Mouse (Mus musculus): Measurements from ENCODE around the gene Cep164.
A peak's percentile ranks its signal among the peaks of the same experiment; 100 is the strongest.
"Not testable (repeated sequence)": the region's sequence is repeated elsewhere in the genome, so short reads cannot be mapped to it uniquely, and the experiment has no call there.

The Cep164 gene

GRCm38 (mm10) chr9:45828291-45828963 lies at the start of gene Cep164:
Gene Cep164 (minus strand): TSS chr9:45828691.
- peak; percentile 88 for DNase-seq

DNA sequence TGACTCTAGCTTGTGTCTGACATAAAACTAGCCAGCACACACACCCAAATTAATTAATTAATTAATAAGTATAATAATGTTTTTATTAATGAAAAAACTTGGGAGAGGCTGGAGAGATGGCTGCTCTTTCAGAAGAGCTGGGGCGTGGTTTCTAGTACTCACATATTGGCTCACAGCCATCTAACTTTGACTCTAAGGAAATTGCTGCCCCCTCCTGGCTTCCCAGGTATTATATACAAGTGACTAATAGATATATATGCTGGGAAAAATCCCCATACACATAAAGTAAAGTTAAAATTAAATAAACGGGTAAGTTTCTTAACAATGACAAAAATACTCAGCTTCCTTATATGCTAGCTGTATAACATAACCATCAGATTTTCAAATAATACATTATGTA lies 49.4 kb upstream of the Cep164 start:
- no peak for DNase-seq

GRCm38 (mm10) chr9:45870265-45870664 lies 41.8 kb upstream of the Cep164 start:
- DNase-seq: no peak

DNA sequence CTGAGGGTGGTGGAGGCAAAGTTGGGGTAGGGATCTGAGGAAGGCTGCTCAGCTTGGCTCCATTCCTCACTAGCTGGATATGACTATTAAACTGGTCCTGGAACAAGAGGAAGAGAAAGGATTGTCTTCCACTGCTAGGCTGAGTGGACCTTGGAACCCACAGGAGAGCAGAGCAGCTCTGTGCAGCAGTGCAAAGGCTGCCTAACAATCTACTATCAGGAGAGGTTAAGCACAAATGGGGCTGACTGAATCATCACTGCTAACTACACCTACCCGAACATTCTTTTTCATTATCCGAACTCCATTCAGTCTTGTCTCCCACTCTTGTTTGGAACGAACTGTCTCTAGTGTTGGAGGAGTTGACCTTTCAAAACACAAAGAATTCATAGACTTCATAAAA lies 40.7 kb upstream of the Cep164 start:
- DNase-seq: no peak

GRCm38 (mm10) chr9:45861813-45862212 lies 33.3 kb upstream of the Cep164 start:
- DNase-seq: no peak

DNA sequence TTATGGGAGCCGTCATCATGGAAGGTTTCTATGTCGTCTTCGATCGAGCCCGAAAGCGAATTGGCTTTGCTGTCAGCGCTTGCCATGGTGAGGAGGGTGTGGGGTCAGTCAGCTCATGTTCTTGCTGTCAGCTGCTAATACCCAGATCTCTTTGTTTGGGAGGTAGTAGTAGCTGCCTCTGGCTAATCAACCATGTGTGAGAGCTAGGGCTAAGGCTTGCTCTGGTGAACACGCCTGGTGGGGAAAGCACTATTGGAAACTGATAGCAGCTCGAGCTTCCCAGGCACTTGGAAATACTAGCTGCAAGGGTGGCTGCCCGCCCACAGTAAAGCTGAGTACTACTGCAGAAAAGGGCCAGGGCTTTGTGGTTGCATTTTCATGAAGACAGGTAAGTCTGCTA lies 30.9 kb upstream of the Cep164 start:
- no peak for DNase-seq

GRCm38 (mm10) chr9:45854136-45854535 lies 25.6 kb upstream of the Cep164 start:
- no peak for DNase-seq

DNA sequence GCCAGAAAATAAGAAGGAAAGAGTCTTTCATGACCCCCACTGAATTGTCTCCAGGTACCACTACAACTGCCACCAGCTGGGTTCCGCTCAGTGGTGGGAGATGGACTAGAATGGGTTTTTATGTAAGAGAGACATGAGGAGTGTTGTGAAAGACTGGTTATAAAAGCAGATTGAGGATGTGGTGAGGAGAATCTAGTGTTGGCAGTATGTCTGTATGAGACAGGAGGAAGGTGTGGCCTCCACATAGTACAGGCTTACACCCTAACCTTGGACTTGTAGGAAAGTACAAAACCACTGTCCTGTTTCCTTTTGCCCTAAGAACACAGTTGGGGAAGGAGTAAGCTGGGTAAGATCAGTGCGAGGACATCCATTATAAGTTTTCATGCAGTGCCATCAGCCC lies 25.2 kb upstream of the Cep164 start:
- no peak for DNase-seq

- DNase-seq: no peak
Observed at GRCm38 (mm10) chr9:45851776-45852175, 23.3 kb upstream of the Cep164 start.

DNA sequence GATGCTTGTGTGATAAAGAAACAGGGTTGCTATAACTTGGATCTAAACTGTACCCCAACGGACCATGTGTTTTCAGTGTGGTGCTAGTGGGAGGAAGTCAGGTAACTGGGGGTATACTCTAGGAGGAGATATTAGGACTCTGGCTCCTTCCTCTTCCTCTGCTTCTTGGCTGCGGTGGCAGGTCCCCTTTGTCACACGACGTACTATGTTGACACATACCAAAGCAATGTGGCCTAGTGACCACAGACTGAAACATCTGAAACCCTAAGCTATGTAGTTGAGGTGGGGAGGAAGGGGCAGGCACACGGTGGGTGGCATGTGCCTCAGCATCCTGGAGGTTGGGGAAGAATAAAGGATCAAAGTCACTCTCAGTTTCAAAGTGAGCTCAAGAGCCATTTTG lies 22.8 kb upstream of the Cep164 start:
- no peak for DNase-seq

DNA sequence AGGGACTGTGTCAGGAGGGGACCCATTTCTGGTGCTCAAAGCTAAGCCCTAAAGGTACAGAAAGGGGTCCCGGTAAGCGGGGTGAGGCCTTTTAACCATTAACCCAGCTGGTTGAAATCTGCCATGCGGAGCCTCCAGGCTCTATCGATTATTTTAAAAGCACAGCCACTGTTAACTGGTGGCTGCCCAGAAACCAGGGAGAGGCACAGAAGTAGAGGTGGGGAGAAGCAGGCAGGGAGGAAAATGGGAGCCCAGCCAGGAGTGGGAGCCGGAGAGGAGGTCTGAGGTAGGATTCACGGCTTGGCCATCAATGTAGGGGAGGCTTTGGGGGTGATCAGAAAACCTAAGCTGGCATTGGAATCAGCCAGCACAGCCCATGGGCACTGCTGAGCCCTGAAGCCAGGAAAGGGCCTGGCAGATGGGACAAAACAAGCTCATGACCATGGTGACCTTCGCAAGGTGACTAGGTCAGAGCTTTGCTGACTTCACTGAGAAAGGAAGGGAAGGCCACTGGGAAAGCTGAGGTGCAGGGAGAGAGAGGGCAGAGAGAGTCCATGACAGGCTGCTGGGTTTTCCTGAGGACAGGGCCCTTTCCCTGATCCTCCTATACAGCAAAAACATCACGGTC lies 22.2 kb upstream of the Cep164 start:
- no peak for DNase-seq

GRCm38 (mm10) chr9:45849528-45850408 lies 21.3 kb upstream of the Cep164 start:
- DNase-seq: peak; percentile 64

DNA sequence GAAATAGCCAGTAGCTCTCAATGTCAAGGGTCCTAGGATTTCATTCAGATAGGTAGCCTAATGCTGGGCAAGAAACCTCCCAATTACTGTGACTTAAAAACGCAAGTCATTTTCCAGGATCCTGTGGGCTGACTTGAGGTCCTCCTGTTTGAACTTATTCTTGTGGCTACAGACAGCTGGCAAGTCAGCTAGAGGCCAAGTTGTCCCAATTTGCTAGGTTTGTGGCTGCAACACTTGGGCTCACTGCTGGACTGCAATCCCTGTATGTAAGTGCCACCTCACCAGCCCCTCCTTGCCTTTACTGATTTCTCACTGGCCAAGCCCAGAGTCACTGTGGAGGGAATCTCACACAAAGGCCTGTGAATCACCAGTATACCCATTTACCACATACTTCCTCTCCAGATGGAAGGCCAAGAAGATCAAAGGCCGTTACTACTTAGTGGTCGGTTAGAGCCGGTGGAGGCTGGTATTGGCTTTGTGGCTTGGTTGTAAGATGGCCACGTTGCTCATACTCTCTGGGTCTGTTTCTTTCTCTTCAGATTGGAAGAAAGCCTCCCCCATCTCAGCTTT lies 18.5 kb upstream of the Cep164 start:
- DNase-seq: no peak

DNA sequence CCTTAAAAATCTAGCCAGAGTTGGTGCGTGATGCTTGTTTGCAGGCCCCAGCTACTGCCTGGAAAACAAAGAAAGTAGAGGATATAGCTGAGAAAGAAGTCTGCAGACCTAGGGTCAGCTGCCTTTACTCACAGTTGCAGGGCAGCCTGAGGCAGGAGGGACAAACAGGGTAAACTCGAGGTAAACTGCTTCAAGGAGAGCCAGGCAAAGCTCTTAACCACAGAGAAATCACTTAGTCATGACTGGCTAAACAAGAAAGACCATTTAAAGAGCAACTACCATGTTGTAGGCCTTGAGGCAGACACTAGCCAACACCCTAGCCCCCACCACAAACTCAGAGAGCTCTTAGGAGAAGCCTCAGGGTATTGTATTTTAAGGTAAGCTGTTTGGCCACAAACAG lies 17.7 kb upstream of the Cep164 start:
- not testable (repeated sequence) for DNase-seq

DNA sequence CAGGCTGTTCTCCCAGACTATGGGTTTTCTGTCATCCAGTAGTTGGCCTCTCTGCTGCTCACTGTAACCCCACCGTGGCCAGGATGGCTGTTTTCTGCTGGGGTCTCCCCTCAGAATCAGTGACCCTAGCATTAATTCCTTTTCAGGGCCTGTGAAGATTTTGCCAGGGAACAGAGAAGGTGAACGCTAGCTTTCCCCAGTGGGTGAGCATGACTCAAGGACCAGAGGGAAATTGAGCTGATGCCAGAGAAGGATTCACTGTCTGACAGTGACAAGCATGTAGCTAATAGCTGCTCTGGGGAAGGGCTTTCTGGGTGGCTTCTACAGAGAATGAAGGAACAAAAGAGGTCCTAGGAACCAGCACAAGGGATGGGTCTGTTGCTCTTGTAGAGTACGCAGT lies 17.1 kb upstream of the Cep164 start:
- no peak for DNase-seq

GRCm38 (mm10) chr9:45843780-45844179 lies 15.3 kb upstream of the Cep164 start:
- no peak for DNase-seq

- DNase-seq: no peak
Observed at GRCm38 (mm10) chr9:45843007-45843406, 14.5 kb upstream of the Cep164 start.

DNA sequence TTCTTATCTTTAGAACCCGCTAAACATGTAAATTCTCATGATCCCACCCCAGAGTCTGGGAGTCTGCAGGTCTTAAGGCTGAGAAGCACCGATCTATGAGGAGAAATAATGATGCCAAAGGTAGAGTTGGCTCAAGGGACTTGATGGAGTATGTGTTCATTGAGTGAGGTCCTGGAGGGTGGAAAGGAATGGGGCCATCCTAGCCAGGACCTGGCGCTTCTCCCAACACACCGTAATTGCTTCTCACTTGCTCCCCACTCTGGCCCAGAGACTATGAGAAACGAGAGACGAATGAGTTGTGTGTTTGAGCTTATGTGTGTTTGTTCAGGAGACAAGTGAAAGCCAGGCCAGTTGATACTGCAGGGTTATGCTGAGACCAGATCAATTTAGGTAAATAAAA lies 13.0 kb upstream of the Cep164 start:
- no peak for DNase-seq

DNA sequence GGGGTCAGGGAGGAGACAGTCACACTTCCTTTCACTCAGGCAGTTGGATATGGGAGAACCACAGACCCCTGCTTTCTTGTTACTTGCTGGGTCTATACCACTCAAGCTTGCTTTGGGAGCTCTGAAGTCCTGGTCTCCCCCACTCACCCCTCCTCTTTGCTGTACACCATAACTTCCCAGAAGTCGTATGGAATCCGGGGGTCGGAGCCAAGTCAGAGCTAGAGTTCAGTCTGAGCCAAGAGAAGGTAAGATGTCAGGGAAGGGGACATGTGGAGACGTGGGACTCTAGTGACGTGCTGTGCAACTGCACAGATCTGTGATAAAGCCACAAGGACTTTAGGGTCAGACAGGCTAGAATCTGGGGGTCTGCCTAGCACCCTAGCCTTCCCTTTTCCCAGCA lies 11.8 kb upstream of the Cep164 start:
- DNase-seq: no peak

GRCm38 (mm10) chr9:45839982-45840300 lies 11.4 kb upstream of the Cep164 start:
- DNase-seq: no peak

DNA sequence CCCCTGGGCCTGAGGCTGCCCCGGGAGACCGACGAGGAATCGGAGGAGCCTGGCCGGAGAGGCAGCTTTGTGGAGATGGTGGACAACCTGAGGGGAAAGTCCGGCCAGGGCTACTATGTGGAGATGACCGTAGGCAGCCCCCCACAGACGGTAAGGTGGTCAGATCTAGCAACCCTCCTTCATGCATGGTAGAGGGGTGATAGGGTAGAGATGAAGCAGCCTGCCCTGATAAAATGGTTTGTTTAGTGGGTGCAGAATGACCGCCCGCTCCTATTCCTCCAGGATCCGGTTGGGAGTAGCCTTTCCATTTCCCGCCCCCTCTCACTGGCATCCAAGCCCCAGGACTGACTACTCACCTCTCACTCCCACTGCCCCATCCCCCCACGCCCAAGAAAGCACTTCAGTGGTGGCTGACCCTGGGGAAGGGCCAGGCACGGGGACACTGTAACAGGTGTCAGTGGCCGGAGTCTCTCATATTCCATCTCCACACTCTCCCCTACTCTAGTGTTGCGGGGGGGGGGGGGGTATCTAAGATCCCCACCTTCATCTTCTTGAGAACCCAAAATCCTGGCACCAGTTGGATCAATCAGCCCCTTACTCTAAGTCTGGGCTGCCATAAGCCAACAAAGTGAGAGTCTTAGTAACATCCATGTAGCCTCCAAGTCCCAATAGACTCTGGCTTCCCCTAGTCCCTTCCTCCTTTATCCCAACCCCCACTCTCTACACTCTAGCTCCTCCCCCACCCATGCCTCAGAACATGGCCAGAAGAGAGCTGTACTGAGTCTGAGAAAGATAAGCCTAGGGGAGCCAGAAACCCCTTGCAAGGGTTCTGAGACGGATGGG lies 10.9 kb upstream of the Cep164 start:
- no peak for DNase-seq

- DNase-seq: peak; percentile 86
Observed at GRCm38 (mm10) chr9:45838434-45839138, 10.1 kb upstream of the Cep164 start, which contains the start of gene Bace1. Gene Bace1 (plus strand): TSS chr9:45838580.
